Mouse (Mus musculus): ENCODE measurements around the gene Igfbp6.

DNA sequence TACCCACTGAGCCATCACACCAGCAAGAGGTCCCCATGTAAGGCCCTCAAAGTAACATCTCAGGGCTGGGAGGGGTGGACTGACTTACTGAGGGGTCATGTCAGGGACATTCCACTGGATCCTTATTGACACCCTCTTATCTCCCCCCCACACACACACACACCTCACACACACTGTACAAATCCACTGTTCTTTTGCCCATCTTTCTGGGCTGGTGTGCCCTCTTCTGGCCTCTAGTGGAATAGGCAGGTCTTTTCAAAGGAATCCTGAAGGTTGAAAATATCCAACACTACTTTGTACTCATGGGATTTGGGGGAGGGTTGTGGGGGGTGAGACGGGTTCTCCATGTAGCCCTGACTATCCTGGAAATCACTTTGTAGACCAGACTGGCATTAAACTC lies 2.7 kb downstream of the Igfbp6 start:
- TF ChIP-seq CTCF (IDR thresholded peaks at IDR 0.05; ENCODE audit: low read depth, low read length): peak; percentile 88
- no peak for TF ChIP-seq POLR2AphosphoS5 (IDR thresholded peaks at IDR 0.05; ENCODE audit: insufficient replicate concordance, low read depth, low read length)

All from G1E (cell line).